Mouse (Mus musculus) megakaryocyte, embryonic 14.5 days (primary cell): Measurements from ENCODE around the gene Rsrc1.

Experiments
- FLI1 ChIP-seq: IDR thresholded peaks from 2 replicates; pipeline ENCODE4 v1.6.1; 2012; ENCODE audit warnings: low read length, inconsistent platforms, mixed read lengths
- GATA1 ChIP-seq: IDR thresholded peaks from 3 replicates; pipeline ENCODE4 v1.6.1; 2012; ENCODE audit warnings: mixed read lengths, low read length, inconsistent platforms, borderline replicate concordance

GRCm38 (mm10) chr3:67375063-67375462 lies 393.9 kb downstream of the Rsrc1 start, which contains the start of gene Gm17402:
- TF ChIP-seq GATA1 (no peak), FLI1 (no peak)
